Mouse (Mus musculus) heart, adult 8-10 months (tissue): ENCODE measurements around the gene Dedd. TPM values are rescaled to one million over a fixed set of nuclear protein-coding genes. Genes with fewer than 3 reads are reported as not detected.

Experiments used
- DNase-seq: peaks from one replicate; pipeline ENCODE4 v3.0.0; 2022; ENCODE audit warnings: low spot score
- total RNA-seq, 4 experiments: library from RNA; stranded (reverse); gene quantifications; 2 replicates each; pipeline ENCODE4 v1.2.4; 2022

Dedd gene
- total RNA-seq, 4 experiments from 2014 or later: 21.2 to 26.1 (median 21.9) TPM

GRCm38 (mm10) chr1:171361106-171362103 is 32.5 kb downstream of the Dedd start:
- peak; percentile 75 for DNase-seq

- no peak for DNase-seq
These were observed 37.0 kb downstream of the Dedd start for GRCm38 (mm10) chr1:171365934-171366333.

- DNase-seq: no peak
These were observed 41.1 kb downstream of the Dedd start, which contains the start of gene Nectin4 for GRCm38 (mm10) chr1:171369845-171370556. Gene Nectin4, plus strand, starts transcription at chr1:171370099.

GRCm38 (mm10) chr1:171372880-171373279 is 43.9 kb downstream of the Dedd start:
- DNase-seq: no peak

- no peak for DNase-seq
These were observed 45.0 kb downstream of the Dedd start for GRCm38 (mm10) chr1:171373946-171374345.

- DNase-seq: no peak
These were observed 46.7 kb downstream of the Dedd start for GRCm38 (mm10) chr1:171375646-171376097.

GRCm38 (mm10) chr1:171378298-171378697 is 49.4 kb downstream of the Dedd start:
- no peak for DNase-seq

GRCm38 (mm10) chr1:171379935-171380599 is 51.1 kb downstream of the Dedd start:
- peak; percentile 80 for DNase-seq

- DNase-seq: no peak
These were observed 53.2 kb downstream of the Dedd start for GRCm38 (mm10) chr1:171382096-171382620.

GRCm38 (mm10) chr1:171384361-171384760 is 55.4 kb downstream of the Dedd start:
- DNase-seq: no peak

- no peak for DNase-seq
These were observed 56.2 kb downstream of the Dedd start for GRCm38 (mm10) chr1:171385171-171385570.

GRCm38 (mm10) chr1:171387099-171387498 is 58.2 kb downstream of the Dedd start:
- no peak for DNase-seq

GRCm38 (mm10) chr1:171388376-171389102 is 59.6 kb downstream of the Dedd start, which contains the start of gene Arhgap30:
Gene Arhgap30, plus strand, starts transcription at chr1:171388954.
- peak; percentile 59 for DNase-seq

- peak; percentile 29 for DNase-seq
These were observed 61.2 kb downstream of the Dedd start for GRCm38 (mm10) chr1:171390101-171390500.

Other genes with a start within 250 kb of the Dedd start
- 1 to 10 TPM in 1 of 4 experiments, under 1 TPM in 3; 0.60 to 2.0 (median 0.88) TPM for gene Cfap126, start 215.2 kb upstream of the Dedd start, total RNA-seq
- gene Sdhc, start 178.5 kb upstream of the Dedd start, total RNA-seq: 1,000 to 10,000 TPM; 1,259 to 1,304 (median 1,268) TPM
- under 1 TPM in 2 of 4 experiments, not detected in 2; 0.31 to 0.41 TPM for gene Mpz, start 178.4 kb upstream of the Dedd start, total RNA-seq
- 100 to 1,000 TPM; 193 to 360 (median 253) TPM for gene Pcp4l1, start 132.9 kb upstream of the Dedd start, total RNA-seq
- not detected for gene Nr1i3, start 115.2 kb upstream of the Dedd start, total RNA-seq
- 100 to 1,000 TPM in 1 of 4 experiments, 10 to 100 TPM in 3; 94.3 to 111 (median 97.4) TPM for gene Tomm40l, start 106.6 kb upstream of the Dedd start, total RNA-seq
- gene Apoa2, start 104.1 kb upstream of the Dedd start, total RNA-seq: 1 to 10 TPM; 1.8 to 4.9 (median 1.9) TPM
- 10 to 100 TPM in 2 of 4 experiments, 1 to 10 TPM in 2; 8.2 to 14.4 (median 11.5) TPM for gene Fcer1g, start 94.8 kb upstream of the Dedd start, total RNA-seq
- gene Adamts4, start 78.7 kb upstream of the Dedd start, total RNA-seq: under 1 TPM; 0.19 to 0.60 (median 0.25) TPM
- gene Ndufs2, start 77.8 kb upstream of the Dedd start, total RNA-seq: 1,000 to 10,000 TPM; 1,619 to 1,708 (median 1,672) TPM
- gene B4galt3, start 58.8 kb upstream of the Dedd start, total RNA-seq: 10 to 100 TPM; 15.4 to 20.8 (median 19.1) TPM
- 10 to 100 TPM; 11.9 to 16.6 (median 12.7) TPM for gene Ppox, start 48.0 kb upstream of the Dedd start, total RNA-seq
- gene Usp21, start 41.2 kb upstream of the Dedd start, total RNA-seq: 10 to 100 TPM; 18.9 to 21.1 (median 19.9) TPM
- 10 to 100 TPM; 88.2 to 96.3 (median 90.7) TPM for gene Ufc1, start 34.1 kb upstream of the Dedd start, total RNA-seq
- 10 to 100 TPM; 26.9 to 36.8 (median 29.4) TPM for gene Nit1, start 16.5 kb downstream of the Dedd start, total RNA-seq
- gene Pfdn2, start 16.5 kb downstream of the Dedd start, total RNA-seq: 100 to 1,000 TPM in 1 of 4 experiments, 10 to 100 TPM in 3; 55.3 to 103 (median 78.2) TPM
- gene Klhdc9, start 31.7 kb downstream of the Dedd start, total RNA-seq: under 1 TPM in 1 of 4 experiments, not detected in 3; 0.16 TPM
- gene Nectin4, start 41.0 kb downstream of the Dedd start, total RNA-seq: under 1 TPM in 3 of 4 experiments, not detected in 1; 0.11 to 0.38 (median 0.25) TPM
- gene Arhgap30, start 59.8 kb downstream of the Dedd start, total RNA-seq: 1 to 10 TPM; 1.7 to 3.0 (median 2.0) TPM
- gene Usf1, start 82.2 kb downstream of the Dedd start, total RNA-seq: 10 to 100 TPM; 43.0 to 48.4 (median 45.2) TPM
- gene Tstd1, start 89.7 kb downstream of the Dedd start, total RNA-seq: 1 to 10 TPM in 3 of 4 experiments, under 1 TPM in 1; 0.75 to 2.0 (median 1.3) TPM
- gene F11r, start 108.4 kb downstream of the Dedd start, total RNA-seq: 10 to 100 TPM; 34.5 to 36.2 (median 35.6) TPM
- gene Alyref2, start 174.3 kb downstream of the Dedd start, total RNA-seq: 1 to 10 TPM; 1.8 to 2.8 (median 2.1) TPM
- gene Itln1, start 206.1 kb downstream of the Dedd start, total RNA-seq: not detected
- gene Cd244a, start 230.0 kb downstream of the Dedd start, total RNA-seq: 1 to 10 TPM in 1 of 4 experiments, under 1 TPM in 3; 0.09 to 1.3 (median 0.17) TPM